ENCODE assay signal across 8 mouse cellular contexts in the genomic region with DNA sequence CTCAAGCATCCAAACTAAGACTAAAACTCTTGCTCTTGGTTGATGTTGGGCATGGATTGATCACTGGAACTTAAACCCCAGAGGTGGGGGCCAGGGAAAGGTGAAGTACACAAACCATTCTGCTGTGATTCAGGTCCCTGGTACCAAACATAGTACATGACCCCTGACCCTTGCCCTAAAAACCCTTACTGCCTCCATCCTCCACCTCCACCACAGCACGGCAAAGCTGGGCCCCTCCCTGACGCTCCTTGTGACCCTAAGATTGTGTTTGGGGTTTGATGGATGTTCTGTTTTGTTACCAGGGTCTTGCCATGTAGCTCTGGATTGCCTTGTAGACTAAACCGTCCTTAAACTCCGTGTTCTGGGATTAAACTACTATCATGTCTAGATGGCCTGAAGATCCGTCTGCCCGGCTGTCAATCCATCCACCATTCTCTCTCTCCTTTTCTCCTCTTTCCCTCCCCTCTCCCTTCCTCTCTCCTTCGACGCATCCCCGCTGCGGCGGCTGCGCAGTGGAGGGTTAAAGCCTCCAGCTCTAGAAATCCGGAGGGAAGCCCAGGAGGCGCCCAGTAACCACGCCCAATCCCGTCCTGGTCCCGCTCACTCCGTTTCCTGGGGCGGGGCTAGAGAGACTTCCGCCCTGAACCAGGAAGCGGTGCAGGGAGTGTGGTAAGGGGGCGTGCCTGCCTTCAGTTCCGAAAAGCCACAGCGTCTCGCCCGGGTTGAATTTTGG. TPM values are rescaled to one million over a fixed set of nuclear protein-coding genes. Genes with fewer than 3 reads are reported as not detected.
DNase-seq lines count a peak whose midpoint lies in the region; ATAC-seq and TF ChIP-seq lines count a peak whose summit lies in the region.

A gene (plus strand): TSS at position 643 of the 733 bp plus-strand sequence.

- intact Hi-C loops in heart, postnatal 36 days (cut with DNase I) = no loop called here

- H3K27me3 ChIP-seq in forebrain, embryonic 15.5 days = no peaks in the 10 kb centered on the region
- H3K27me3 ChIP-seq in lung, embryonic 14.5 days (ENCODE audit: insufficient read depth, low read length) = no peaks in the 10 kb centered on the region
- H3K27me3 ChIP-seq in thymus, adult 2 months (ENCODE audit: control insufficient read depth, insufficient read depth, low read length) = no peaks in the 10 kb centered on the region

- peaks cover 31% of the 10 kb centered on the region for H3K4me1 ChIP-seq in forebrain, embryonic 15.5 days
- peaks cover 7% of the 10 kb centered on the region for H3K4me1 ChIP-seq in lung, embryonic 14.5 days (ENCODE audit: insufficient read depth)
- peaks cover 12% of the 10 kb centered on the region for H3K4me1 ChIP-seq in olfactory bulb, adult 2 months (ENCODE audit: control insufficient read depth, insufficient read depth, low read length)
- peaks cover 41% of the 10 kb centered on the region for H3K4me1 ChIP-seq in thymus, adult 2 months (replicated peaks; ENCODE audit: control insufficient read depth, insufficient read depth, low read length)

- H3K4me3 ChIP-seq in forebrain, embryonic 15.5 days = peak within 1 kb of the TSS; percentile 95
- peak within 1 kb of the TSS; percentile 94 for H3K4me3 ChIP-seq in layer of hippocampus, adult 2 months
- H3K4me3 ChIP-seq in lung, embryonic 14.5 days (ENCODE audit: low read depth, low read length) = peak within 1 kb of the TSS; percentile 70
- peak within 1 kb of the TSS; percentile 63 for H3K4me3 ChIP-seq in olfactory bulb, adult 2 months (ENCODE audit: insufficient read depth, low read depth, low read length)
- H3K4me3 ChIP-seq in thymus, adult 2 months (ENCODE audit: control insufficient read depth, insufficient read depth, low read length) = peak within 1 kb of the TSS; percentile 86

- peak; percentile 97 for DNase-seq in ES-CJ7 (ENCODE audit: low read depth, low spot score)
- peak; percentile 92 for DNase-seq in cerebellum, adult 11 months
- peak; percentile 95 to 96 for DNase-seq in heart, postnatal 36 days
- peak; percentile 94 to 96 for DNase-seq in layer of hippocampus, adult 2 months (ENCODE audit: low spot score in 2 of 2)
- peak; percentile 99 for DNase-seq in lung, embryonic 14.5 days
- peak; percentile 96 for DNase-seq in thymus, adult 2 months

- peak within 1 kb of the TSS; percentile 96 for H3K4me2 ChIP-seq in forebrain, embryonic 15.5 days (replicated peaks)
- peak within 1 kb of the TSS; percentile 83 for H3K4me2 ChIP-seq in lung, embryonic 14.5 days

- H3K9ac ChIP-seq in forebrain, embryonic 15.5 days (replicated peaks) = peak within 1 kb of the TSS; percentile 78
- peak within 1 kb of the TSS; percentile 66 for H3K9ac ChIP-seq in lung, embryonic 14.5 days

- TF ChIP-seq CTCF in layer of hippocampus, adult 2 months (conservative IDR thresholded peaks at IDR 0.05) = no peak
- no peak for TF ChIP-seq CTCF in lung, embryonic 14.5 days (IDR thresholded peaks at IDR 0.05; ENCODE audit: low read depth)
- no peak for TF ChIP-seq CTCF in olfactory bulb, adult 2 months (IDR thresholded peaks at IDR 0.05; ENCODE audit: insufficient read depth, low read depth, low read length)
- no peak for TF ChIP-seq CTCF in thymus, adult 2 months (IDR thresholded peaks at IDR 0.05; ENCODE audit: borderline replicate concordance, control insufficient read depth, extremely low read depth, insufficient read depth, low read length, poor library complexity)

- no peaks in the 10 kb centered on the region for H3K9me3 ChIP-seq in forebrain, embryonic 15.5 days
- H3K9me3 ChIP-seq in lung, embryonic 14.5 days (ENCODE audit: low read depth, low read length) = no peaks in the 10 kb centered on the region

- under 1% methylated on average over 26 of the region's 26 CpGs for WGBS in forebrain, embryonic 15.5 days
- under 1% methylated on average over 26 of the region's 26 CpGs for WGBS in lung, embryonic 14.5 days
- under 1% methylated on average over 26 of the region's 26 CpGs for WGBS in olfactory bulb, adult 2 months
- 5% methylated on average over 26 of the region's 26 CpGs for WGBS in thymus, adult 2 months

- TF ChIP-seq POLR2A in olfactory bulb, adult 2 months (IDR thresholded peaks at IDR 0.05; ENCODE audit: insufficient read depth, low read depth, low read length) = peak; percentile 74
- no peak for TF ChIP-seq POLR2A in thymus, adult 2 months (IDR thresholded peaks at IDR 0.05; ENCODE audit: control insufficient read depth, extremely low read depth, insufficient read depth, low read length, poor library complexity)

- H3K27ac ChIP-seq in forebrain, embryonic 15.5 days (replicated peaks) = peak within 1 kb of the TSS; percentile 87
- peak within 1 kb of the TSS; percentile 96 for H3K27ac ChIP-seq in layer of hippocampus, adult 2 months
- peak within 1 kb of the TSS; percentile 77 for H3K27ac ChIP-seq in lung, embryonic 14.5 days (ENCODE audit: low read depth)
- peak within 1 kb of the TSS; percentile 63 for H3K27ac ChIP-seq in olfactory bulb, adult 2 months (ENCODE audit: insufficient read depth, low read depth, low read length)
- peak within 1 kb of the TSS; percentile 84 for H3K27ac ChIP-seq in thymus, adult 2 months (ENCODE audit: control insufficient read depth, insufficient read depth, low read length)

- H3K36me3 ChIP-seq in forebrain, embryonic 15.5 days = 0 out of 2 replicates have a peak, but pooled peaks cover 3% of the 10 kb centered on the region
- no peaks in the 10 kb centered on the region for H3K36me3 ChIP-seq in lung, embryonic 14.5 days (ENCODE audit: insufficient read depth)
- peaks cover 22% of the 10 kb centered on the region for H3K36me3 ChIP-seq in thymus, adult 2 months (ENCODE audit: control insufficient read depth, insufficient read depth, low read length)

- ATAC-seq in forebrain, embryonic 15.5 days (replicated peaks) = peak; percentile 98
- ATAC-seq in lung, embryonic 14.5 days (ENCODE audit: insufficient read depth) = peak; percentile 97

RNA-seq across cellular contexts. Expression of the gene that starts here (rescaled TPM):
- 15.6 and 16.1 TPM in 2 replicates for polyA plus RNA-seq in forebrain, embryonic 15.5 days (2015; fragmentation: Nextera tagmentation; extraction: Ambion mirVana)
- total RNA-seq in heart, postnatal 36 days (2021) = 1 to 10 TPM; 1.5 to 2.4 TPM
- total RNA-seq in layer of hippocampus, adult 2 months (2021) = 10 to 100 TPM; 10.4 to 10.9 TPM
- polyA plus RNA-seq in lung, embryonic 14.5 days (2014; fragmentation: Nextera tagmentation; extraction: Ambion mirVana) = 5.7 and 8.0 TPM in 2 replicates
- polyA plus RNA-seq in olfactory bulb, adult 2 months (2012; ENCODE audit: insufficient read depth, insufficient read length, low replicate concordance, missing spikeins) = not detected in 2 replicates
- polyA plus RNA-seq in thymus, adult 2 months (2012; rRNA removed) = 86.1 and 91.3 TPM in 2 replicates

Comparison
In these comparisons a context has a peak if more than half of its experiments do, and no peak if none do; other contexts are left out.
1. Peak in every context shown above with its lines: DNase-seq, ATAC-seq, H3K4me3 ChIP-seq and H3K27ac ChIP-seq.